Mouse (Mus musculus) lung, adult 18-20 months (tissue): Measurements from ENCODE around the gene Gab2.

Source experiments
- DNase-seq, 2 experiments: peaks; one replicate each; pipeline ENCODE4 v3.0.0; 2022; ENCODE audit warnings: mixed read lengths in 2 of 2

The Gab2 gene

DNA sequence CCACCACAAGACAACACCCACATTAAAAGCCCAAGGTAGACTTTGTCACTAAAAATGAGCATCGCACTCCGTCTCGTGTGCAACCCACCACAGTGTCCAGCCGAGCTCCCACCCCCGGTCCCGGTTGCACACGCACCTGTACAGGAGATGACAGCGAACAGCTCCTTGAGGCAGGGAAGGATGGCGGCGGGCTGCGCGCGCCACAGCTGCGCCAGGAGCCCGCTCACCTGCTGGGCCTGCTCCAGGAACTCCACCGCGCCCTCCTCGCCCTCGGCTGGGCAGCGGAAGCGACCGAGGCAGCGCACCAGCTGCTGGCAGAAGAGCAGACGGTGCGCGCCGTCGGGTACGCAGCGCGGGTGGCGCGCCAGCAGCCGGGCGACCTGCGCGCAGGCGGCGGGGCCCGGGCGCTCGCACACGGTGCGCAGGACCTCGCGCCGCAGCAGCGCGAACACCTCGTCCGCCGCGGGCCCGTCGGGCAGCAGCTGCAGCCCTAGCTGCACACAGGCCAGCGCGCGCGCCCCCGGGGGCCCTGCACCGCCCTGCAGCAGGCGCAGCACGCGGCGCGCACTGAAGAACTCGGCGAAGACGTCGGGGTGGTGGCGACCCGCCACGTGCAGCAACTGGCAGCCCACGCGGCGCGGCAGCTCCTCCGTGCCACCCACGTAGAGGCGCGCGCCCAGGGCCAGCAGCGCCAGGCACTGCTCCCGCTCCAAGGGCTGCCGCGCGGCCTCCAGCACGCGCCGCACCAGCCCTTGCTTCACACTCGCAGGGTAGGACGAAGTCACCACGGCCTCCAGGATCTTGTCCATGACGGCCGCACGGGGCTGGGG is 244.0 kb downstream of the Gab2 start:
- DNase-seq: no peak

- no peak for DNase-seq
Measured at GRCm38 (mm10) chr7:97327376-97327775, 246.0 kb downstream of the Gab2 start.

- DNase-seq: peak; percentile 53 to 69
Measured at GRCm38 (mm10) chr7:97328891-97329588, 247.7 kb downstream of the Gab2 start.

GRCm38 (mm10) chr7:97329676-97330075 is 248.3 kb downstream of the Gab2 start:
- DNase-seq: no peak

DNA sequence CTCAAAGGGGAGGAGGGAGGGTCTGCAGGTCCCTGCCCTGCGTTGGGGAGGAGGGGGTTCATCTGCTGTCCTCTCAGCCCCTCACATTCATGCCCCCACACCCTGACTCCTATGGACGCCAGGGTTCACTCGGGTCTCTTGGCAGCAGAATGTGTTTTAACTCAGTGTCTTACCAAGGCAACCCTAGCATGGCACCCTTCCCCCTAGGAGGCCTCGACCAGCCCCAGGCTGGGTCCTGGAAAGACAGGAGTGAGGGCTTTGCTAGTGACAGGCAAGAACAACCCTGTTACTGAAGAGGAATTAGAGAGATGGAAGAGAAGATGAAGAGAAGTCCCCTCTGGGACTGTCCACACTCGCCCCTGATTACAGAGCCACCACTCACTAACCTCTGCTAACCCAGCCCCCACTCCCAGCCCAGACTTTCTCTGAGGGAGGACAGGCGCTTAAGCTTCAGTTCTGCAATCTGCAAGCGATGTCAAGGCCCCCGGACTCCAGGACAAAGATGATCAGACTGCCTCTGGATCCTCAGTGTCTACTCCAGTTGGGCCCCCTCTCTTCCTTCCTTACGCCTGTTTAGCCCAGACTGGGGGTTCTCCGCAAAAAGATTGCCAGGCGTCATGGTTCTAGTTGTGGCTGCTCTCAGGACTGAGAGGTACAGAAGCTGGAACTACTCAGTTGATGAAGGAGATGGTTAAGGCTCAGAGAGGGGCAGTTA is 249.7 kb downstream of the Gab2 start:
- no peak for DNase-seq

DNA sequence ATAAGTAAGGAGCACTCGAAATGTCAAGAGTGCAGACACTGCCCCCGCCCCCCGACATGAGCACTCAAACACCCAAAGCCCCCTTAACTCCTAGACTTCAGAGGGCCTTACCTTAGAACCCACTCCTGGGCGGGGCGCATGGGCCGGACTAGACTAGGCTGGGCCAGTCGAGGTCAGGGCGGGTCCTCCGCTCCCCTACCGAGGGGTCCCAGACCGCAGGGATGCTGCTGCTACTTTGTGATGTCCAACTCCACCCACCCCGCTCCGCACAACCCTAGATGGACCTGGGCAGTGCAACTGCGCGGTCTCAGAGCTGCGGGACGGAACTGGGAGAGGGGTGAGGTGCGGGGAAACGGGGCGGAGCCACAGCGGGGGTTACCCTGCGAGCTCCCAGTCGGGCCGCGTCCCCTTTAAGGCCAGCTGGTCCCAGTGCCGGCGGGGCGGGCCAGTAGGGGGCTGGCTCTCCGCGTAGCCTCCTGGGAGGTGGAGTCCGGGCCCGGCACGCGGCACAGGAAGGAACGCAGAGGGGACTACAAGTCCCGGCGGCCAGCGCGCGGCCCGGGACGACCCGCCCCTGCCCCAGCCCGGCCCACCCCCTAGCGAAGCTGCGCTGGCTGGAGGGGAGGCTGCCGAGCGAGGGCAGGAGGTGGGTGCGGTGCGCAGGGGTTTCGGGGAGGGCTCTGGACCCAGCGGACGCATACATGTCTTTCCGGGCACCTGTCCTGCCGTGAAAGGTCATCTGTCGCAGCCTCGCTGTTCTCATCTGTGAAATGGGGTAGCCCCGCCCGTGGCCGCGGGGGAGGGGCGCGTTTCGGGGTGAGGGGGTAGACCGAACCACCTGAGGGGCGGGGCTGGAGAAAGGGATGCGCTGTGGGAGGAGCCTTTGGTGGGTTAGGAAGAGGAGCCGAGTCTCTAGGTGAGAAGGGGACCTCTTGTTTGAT is 250.6 kb downstream of the Gab2 start, which contains the start of the genes Usp35 and Kctd21:
Gene Usp35, minus strand, starts transcription at position 295 of the 941 bp plus-strand sequence.
Gene Kctd21, plus strand, starts transcription at position 602 of the 941 bp plus-strand sequence.
- DNase-seq: peak; percentile 96

DNA sequence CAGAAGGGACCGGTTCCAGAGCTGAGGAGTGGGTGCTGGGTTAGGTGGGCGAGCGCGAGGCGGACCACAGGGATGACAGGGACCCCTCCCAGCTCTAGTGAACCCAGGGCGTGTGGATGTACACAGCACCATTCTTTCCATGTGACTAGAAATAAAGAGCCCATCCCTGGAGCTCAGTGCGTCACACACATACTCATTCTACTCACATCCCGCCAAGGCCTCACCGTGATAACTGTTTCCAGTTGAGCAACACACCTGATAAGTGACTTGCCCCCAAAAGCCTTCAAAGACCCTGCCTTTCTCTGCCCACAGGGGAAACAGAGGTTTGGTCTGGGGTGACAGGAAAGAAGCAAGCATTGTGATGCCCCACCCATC is 251.3 kb downstream of the Gab2 start:
- DNase-seq: peak in 1 of 2 experiments; percentile 19

DNA sequence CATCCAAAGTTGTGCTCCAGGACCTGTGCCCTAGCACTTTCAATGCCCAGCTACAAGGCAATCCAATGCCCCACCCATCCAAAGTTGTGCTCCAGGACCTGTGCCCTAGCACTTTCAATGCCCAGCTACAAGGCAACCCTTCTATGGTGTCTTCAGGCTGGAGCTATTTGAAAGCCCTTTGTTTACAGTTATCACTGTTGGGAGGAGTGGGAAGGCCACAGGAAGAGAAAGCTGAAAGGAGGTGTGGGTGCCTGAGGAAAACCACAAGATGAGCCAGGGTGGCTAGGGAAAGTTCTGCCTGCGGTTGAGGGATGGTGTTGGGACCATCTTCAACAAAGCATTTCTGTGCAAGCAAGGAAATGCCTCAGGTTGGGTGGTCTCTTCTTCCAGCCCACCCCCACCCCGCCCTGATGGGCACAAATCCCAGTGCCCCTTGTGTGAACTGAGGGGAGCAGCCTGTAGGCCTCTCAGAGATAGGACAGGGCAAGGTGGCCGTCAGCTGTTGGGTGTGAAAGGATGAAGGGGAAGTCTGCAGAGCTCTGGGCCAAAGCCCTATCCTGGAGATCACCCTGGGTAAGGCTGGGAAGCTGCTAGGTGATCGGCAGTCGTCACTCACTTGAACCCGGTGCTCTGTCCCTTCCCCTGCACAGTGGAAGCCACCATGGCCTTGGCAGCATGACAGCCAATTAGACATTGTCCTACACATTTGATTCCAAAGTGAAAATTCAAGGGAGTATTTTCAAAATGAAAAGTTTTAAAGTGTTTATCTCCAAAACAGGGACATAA is 251.9 kb downstream of the Gab2 start:
- DNase-seq: no peak

DNA sequence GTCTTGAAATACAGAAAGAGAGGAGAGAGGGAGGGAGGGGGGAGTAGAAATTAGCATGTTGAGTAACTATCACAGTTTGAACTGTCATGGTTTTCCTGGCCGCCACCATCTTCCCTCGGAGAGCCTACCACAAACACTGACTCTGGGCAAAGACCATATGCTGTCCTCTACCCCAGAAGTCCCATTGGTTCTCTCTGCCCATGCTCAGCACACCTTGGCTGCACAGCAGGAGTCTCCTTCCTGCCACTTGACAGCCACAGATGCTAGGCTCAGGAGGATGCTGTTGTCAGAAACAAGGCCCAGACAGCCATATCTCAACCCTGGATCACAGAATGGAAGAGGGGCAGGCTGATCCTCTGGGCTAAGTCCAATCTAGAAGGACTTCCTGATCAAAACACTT is 253.0 kb downstream of the Gab2 start:
- DNase-seq: no peak

- no peak for DNase-seq
Measured at GRCm38 (mm10) chr7:97336678-97337077, 255.3 kb downstream of the Gab2 start.

DNA sequence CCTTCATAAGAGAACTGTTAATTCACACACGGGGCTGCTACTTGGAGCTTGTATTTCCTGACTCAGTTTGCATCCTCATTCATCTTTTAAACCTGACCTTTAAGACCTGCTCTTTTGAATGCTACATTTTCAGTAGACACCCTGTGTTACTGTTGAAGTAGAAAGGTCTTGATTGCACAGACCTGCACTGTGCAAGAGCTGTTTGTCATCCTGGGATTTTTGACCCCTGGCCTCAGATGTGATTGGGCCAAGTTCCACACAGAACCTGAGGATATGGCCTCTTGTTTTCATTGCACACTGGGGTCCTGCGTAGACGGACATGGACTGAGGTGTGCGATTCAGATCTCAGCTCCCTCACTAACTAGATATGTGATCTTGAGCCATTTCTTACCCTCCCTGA is 257.2 kb downstream of the Gab2 start:
- DNase-seq: no peak

GRCm38 (mm10) chr7:97339623-97340022 is 258.2 kb downstream of the Gab2 start:
- no peak for DNase-seq

DNA sequence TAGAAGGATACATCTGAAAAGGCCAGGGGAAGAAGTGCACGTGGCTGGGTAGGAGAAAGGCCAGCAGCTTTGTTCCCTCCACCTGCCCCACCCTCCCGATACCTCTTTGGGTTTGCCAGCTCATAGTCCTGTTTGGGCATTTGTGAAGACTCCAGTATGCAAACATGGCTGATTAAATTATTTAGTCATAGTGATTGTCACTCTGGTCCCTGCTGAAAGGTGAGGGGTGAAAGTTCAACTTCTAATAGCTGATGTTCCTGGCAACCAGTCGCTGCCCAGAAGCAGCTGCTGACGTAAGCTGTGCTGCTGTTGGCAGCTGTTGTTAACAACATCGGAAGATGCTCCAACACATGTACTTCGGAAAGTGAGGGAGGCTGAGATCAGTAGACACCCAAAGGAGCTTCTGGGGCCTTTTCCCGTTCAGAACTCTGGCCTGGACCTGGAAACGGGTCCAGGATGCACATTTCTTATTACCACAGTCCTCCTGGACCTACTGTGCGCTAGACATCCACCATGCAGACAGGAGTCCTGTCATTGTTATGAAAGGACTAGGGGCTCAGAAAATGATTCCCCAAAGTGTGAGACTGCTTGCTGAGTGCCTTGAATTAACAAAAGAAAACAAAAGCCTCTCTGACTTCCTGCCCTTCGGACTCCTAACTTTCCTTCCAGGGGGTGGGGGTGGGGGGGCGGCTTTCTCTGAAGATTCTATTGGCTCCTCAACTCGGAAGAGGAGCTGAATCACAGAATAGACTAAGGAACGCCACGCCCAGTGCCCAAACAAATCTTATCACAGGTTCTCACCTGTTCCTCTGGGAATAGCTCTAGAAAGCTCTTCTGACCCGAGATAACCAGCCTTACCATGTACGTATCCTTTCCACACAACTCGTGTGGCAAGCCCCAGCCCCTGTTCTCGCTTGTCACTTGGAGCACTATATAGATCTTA is 259.8 kb downstream of the Gab2 start:
- peak; percentile 34 to 58 for DNase-seq

- DNase-seq: no peak
Measured at GRCm38 (mm10) chr7:97342961-97343360, 261.6 kb downstream of the Gab2 start.

DNA sequence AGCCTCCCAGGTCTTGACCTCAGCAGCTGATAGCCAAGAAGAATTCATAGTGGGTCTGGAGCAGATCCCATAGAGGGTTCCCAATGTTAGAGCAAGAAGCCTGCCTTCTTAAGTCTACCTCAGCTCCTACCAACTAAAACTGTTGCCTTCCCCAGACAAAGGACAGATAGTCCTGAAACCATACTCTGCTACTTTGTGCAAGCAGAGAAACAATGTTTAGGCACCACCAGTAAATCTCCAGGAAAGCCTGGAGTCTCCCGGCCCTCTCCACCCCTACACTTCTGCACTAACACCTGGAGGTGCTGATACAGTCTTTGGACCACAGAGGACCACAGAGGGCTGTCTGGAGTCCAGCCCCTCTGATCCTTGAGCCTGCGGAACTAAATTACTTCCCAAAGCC is 263.3 kb downstream of the Gab2 start:
- DNase-seq: no peak

GRCm38 (mm10) chr7:97345229-97345871 is 264.0 kb downstream of the Gab2 start:
- DNase-seq: peak in 1 of 2 experiments; percentile 31

GRCm38 (mm10) chr7:97346111-97346821 is 264.9 kb downstream of the Gab2 start:
- no peak for DNase-seq

DNA sequence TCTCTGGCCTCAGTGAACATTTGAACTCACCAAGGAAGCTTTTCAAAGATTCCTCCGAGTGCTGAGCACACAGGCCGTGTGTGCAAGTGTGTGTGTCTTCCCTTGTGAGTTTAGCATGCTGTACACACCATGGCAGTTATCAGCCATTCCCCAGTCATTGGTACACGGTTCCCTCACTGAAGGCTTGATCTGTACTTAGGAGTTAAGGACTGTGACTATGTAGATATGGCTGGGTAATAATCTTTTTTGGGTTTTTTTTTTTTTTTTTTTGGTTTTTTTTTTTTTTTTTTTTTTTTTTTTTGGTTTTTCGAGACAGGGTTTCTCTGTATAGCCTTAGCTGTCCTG is 265.4 kb downstream of the Gab2 start:
- no peak for DNase-seq

DNA sequence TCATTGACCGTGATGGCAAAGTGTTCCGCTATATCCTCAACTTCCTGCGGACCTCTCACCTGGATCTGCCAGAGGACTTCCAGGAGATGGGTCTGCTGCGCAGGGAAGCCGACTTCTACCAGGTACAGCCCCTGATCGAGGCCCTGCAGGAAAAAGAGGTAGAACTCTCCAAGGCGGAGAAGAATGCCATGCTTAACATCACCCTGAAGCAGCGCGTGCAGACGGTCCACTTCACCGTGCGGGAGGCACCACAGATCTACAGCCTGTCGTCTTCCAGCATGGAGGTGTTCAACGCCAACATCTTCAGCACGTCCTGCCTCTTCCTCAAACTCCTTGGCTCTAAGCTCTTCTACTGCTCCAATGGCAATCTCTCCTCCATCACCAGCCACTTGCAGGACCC is 266.1 kb downstream of the Gab2 start:
- no peak for DNase-seq
